Mouse (Mus musculus): ENCODE data around the gene Cngb1.

Gene Cngb1

DNA sequence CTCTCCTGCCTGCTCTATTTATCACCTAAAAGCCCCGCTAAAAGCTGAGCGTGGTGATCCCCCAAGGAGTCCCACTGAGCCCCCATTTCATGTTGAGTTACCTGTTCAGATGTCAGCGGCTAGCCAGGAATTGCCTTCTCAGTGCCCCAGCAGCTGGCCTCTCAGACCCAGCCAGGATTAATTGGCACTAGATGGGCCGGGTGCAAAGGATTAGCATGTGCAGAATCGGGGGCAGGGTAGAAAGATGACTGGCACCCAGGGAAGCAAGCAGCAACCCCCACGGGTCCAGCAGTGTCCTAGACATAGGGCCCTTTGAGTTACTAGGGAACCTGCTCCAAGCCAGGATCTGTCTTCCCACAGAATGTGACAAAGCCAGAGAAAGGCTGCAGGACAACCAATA lies at the start of gene Cngb1:
Gene Cngb1, minus strand, starts transcription at position 155 of the 400 bp plus-strand sequence.
- DNase-seq, result no peak

DNA sequence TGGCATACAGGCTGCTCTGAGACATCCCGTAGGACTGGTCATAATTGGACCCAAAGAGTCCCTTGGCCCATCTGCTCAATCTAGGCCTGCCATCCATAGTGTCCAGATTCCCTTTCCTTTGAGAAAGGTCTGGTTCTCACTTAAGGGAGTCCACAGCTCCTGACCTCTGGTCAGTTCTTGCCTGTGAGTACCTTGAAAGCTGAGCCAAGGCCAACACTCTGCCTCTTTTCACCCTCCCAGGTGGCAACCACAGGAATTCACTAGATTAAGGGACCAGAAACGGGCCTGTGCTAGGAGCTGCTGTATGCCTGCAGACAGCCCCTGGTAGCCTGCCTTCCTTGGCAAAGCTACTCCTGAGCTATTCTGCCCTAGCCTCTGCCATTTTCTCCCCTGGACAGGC lies 48.2 kb upstream of the Cngb1 start:
- no peak for DNase-seq

DNA sequence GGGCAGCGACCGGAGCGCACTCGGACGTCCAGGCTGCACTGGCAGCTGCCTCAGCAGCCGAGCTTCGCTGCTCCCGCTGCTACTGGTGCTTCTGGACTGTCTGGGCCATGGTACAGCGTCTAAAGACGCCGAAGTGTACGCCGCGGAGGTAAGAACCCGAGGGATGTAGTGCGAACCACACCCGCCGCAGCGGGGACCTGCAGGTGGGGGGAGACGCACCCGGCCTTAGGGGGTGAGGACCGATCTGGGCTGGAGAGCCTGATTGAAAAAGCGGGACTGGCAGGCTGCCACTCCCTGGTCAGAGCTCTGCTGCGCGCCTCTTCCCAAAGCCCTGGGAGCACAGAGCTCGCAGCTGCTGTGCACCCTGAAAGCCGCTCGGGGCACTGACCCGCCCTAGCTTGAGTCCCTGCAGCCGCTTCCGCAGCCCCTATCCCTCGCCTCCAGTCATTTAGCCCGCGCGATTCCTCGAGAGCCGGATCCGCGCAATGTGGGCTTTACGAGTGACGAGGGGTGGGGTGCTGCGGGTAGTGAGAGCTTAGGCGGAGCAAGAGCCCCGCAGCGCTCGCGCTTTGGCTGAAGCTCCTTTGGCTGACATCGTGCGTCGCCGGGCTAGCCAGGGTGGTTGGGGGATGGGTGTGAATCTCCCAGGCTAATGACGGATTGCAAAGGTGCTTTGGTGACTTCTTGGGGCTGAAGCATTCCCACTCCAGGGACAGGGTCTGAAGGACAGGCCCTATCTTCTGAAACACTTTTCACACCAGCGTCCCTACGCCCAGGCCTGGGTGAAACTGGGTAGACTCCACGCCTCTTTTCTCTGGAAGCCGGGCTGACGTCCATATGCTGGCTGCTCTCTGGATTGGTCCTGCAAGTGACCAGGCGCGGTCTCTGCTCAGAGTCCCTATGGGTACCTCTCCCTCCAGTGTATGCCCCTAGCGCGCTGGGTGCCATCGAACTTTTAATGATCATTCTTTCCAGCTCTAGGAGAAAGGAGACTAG lies 46.8 kb upstream of the Cngb1 start:
- peak; percentile 53 for DNase-seq

DNA sequence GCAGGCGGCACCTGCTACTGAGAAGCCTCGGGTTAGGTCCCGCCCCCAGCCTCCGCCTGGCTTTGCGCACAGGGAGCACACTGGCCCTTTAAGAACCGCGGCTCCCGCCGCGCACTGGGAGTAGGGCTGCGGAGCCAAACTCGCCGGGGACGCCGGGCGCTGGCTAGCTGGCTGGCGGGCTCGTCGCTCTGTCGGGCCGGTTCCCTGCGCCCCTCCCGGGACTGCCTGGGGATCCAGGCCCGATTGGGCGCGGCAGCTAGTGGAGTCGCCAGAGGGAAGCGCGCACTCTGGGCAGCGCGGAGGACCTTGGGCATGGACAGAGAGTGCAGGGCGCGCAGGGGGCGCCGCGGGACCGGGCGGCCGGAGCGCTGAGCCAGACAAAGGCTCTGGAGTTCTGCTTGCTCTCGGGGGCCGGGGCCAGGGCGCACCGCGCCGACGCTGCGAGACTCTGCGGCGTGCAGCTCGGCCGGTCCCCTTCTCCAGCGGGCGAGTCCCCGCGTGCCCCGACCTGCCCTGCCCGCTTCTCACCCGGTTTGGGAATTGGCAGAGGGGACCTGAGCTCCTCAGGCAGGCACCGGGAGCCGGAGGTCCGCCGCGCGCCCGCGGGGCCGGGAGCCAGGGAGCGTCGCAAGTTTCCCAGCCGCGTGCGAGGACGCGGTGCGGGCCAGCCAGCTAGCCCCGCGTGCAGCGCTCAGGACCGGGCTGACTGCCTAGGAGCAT lies 45.9 kb upstream of the Cngb1 start, which contains the start of gene Mmp15:
Gene Mmp15, plus strand, starts transcription at position 118 of the 720 bp plus-strand sequence.
- peak; percentile 80 for DNase-seq

DNA sequence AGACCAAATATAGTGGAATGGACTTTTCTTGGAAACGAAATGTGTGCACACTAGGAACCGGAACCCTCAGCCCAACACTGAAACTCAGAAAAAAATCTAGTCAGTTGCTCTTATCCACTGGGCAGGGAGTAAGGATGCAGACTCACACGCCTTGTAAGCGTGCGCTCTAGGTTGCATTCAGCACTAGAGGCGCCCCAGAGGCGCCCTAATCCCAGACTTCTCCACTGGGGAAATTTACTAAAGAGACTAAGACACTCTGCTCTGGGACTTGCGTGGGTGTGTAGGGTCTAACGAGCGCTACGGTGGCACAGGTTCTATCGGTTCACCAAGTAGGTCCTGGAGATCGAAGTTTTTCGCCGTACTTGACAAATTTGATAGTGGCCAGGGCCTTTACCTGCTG lies 45.1 kb upstream of the Cngb1 start:
- no peak for DNase-seq

DNA sequence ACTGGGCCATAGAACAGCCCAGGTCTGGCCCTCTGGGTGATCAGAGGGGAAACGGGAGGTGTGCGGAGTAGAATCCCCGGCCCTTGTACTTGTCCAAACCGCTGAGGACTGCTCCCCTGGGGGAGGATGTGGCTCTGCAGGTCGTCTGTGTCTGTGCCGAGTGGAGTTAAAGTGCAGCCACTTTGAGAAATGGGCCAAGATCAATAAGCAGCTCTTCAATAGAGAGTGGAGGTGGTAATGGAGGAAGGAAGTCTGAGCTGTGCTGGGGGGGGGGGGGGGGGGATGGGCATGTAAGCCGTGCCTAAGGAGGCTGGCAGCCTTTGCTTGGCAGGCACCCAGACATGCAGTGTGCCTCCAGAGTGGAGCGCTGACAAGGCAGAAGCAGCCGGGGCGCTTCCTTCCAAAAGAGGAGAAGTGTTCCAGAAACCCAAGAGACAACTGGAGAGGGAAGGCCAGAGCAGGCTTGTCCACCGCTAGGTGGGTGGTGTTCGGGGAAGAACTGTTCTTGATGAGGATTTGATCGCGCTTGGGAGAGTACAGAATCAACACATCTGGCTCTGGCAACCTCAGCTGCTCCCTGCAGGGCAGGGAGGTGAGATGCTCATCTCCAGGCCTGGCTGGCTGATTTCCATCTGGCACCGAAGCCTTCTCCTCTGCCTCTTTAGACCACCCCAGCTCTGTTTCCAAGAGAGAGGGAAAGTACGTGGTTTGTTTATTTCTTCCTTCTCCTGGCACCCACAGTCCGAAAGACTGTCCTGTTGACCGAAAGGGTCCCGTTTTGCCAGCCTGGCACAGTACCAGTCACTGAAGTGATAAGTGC lies 42.6 kb upstream of the Cngb1 start:
- peak; percentile 75 for DNase-seq

DNA sequence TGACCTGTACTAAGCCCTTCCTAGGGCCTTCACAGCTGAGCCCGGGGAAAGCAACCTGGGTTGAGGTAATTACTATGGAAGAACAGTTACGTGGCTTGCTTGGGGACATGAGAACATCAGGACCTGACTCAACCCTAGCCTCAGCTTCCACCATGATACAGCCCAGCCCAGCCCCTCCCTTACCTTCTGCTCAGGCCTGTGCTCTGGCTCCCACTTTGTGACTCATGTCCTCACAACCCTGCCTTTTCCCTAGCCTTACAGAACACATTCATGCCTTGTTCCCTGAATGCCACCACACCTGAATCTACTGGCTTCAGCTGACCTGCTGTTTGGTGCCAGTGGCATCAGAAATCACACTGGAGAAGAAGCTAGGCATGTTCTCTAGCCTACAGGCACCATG lies 42.0 kb upstream of the Cngb1 start:
- no peak for DNase-seq

DNA sequence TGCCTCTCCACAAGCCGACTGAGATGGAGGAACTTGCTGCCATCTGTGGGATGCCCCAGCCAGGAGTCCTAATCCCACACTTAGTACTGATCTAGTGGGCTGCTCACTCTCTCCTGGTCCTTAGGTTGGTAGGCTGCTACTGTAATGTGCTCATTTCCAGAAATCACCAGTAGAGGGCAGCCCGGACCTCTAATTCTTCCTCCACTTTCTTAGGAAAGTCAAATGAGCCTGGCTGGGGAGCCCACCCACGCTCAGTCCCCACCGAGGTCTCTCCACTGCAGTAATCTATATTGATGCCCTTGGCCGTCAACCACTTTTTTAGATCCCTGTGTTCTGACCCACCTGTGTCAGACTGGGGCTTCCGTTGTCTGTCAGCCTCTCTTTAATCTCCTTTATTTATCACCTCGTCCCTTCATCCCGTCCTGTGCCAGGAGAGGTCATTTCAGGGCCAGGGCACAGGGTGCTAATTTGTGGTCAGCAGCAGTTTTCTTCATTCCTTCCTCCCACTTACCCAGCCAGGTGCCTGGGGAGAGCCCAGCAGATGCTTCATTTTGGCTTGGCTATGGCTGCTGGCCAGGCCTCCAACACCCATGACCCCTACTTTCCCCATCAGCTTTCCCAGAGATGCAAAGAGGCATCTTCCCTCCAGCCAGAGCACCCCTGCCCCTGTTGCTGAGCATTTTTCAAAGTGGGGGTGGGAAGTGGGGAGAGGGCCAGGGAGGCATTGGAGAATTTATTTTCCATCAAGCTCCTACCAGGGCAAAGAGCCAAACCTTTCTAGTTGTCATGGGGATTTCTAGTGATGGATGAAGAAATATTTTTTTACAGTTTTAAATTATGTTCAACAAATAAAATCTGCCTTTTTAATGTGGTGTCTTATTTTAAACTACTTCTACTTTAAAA lies 40.5 kb upstream of the Cngb1 start:
- DNase-seq, result peak; percentile 77

DNA sequence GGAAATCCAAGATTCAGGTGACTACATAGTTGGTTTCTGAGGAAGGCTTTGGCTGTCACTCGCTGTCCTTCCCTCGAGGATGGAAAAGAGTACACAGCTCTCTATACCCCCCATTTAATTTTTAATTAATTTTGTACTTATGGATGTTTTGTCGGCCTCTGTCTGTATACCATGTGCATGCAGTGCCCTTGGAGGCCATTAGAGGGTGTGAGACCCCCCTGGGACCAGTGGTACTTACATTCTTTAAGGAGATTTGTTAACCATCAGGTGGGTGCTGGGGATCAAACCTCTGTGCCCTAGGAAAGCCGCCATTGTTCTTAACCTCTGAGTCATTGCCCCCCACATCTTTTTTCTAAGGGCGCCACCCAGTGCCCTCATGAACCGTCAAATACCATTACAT lies 38.3 kb upstream of the Cngb1 start:
- DNase-seq, result no peak

DNA sequence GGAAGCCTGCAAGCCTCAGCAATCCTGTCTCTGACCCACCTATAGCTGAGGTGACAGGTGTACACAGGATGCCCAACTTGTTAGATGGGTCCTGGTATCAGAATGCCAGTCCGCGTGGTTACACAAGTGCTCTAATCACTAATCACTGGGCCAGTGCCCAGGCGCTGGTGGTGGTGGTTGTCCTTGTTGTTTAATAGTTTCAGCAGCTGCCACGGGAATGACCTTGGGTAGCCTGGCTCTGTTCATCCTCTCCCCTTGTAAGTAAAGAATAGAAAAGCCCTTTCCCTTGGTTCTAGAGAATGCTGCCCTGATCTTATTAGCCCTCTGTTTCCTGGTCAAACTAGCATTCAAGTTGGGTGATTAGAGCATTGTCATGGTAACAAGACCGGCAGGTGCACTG lies 35.3 kb upstream of the Cngb1 start:
- no peak for DNase-seq

DNA sequence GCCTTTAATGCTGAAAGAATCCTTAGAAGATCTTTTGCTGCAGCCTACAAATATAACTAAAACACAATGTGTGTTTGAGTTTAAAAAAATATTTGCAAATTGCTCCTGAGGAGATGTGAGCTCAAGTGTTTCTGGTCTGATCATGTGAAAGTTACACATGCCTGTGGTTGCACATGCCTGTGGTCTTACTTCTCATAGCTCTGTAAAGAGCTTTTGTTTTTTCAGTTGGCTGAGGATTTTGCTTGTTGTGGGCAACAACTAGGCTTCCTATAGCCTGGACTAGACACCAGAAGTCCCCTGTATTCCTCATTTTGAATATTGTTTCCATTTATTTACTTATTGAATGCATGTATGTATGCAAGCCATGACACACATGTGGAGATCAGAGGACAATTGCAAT lies 30.0 kb upstream of the Cngb1 start:
- no peak for DNase-seq

DNA sequence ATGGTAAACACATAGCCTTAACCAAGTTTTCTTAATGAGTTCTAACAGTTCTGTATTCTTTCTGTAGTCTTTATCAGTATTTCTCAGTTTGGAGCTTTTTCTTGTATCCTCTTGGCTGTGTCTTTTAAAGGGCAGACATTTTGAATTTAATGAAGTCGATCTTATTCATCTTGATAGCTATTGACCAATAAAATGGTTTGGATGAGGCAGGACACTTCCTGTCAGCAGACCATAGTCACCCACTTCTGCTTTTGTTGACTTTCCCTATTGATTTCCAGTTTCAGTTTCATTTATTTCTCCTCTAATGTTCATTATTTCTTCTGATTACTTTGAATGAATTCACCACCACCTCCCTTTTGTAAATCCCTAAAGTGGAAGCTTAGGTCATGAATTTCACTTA lies 29.3 kb upstream of the Cngb1 start:
- no peak for DNase-seq

DNA sequence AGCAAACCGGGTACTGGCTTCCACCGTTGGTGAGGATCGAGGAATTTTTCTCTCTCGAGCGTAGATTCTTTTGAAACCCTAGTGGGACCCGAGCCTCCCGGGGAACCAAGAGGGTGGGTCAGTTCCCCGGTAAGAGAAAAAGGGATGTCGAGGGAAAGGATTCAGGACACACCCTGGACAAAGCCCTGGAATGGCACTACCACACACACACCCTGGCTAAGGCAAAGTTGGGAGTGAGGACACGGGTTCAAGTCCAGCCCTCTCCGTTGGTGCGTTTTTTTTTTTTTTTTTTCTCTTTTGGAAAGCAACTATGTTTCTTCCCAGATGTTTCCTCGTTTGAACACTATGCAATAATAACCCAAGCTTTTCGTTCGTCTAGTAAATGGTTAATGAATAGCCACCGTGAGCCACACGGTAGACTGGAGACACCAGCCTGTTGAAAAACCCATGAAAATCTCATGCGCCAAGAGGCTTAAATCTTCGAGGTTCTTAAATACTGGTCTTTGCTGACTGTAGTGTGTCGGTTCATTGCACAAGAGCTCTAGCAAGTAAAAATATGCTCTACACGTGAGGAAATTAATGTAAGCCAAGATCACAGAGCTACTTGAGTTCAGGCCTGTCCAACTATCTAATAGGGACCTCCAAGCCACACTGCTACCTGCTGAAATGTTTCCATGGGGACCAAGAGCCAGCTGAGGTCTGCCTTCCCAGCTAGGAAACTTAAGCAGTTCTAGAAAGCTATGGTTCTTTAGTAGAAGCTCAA lies 26.2 kb upstream of the Cngb1 start:
- DNase-seq, result peak; percentile 34

DNA sequence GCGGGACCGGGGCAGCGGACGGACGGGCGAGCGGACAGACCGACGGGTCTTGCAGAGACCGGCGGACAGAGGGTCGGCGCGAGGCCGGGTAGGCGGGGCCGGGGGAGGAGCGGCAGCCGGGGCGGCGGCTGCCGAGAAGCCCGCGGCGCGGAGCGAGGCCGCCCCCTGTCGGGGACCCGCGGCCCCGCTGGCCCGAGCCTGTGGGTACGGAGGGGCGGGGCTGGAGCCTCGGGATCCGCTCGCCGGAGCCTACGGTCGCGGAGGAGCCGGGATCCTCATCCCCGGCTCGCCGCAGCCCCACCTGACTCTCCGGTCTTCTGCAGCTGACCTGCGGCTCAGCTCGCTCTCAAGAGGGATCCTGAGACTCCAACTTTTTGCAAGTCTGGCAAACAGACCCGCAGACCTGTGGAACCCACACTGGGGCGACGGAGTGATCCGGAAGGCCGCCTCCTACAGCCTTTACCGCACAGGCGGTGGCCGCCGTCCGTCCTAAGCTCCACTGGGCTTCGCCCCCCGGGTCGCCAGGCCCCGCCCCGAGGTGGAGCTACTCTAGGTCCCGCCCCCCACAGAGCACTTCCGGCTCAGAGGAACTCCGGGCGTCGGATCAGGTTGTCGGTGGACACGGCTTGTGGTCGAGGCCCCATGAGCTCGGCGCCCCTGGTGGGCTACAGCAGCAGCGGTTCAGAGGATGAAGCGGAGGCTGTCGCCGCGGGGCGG lies 25.5 kb upstream of the Cngb1 start, which contains the start of the genes Zfp319 and Usb1:
Gene Zfp319, minus strand, starts transcription at position 231 of the 717 bp plus-strand sequence.
Gene Usb1, plus strand, starts transcription at position 565 of the 717 bp plus-strand sequence.
- DNase-seq, result peak; percentile 96

DNA sequence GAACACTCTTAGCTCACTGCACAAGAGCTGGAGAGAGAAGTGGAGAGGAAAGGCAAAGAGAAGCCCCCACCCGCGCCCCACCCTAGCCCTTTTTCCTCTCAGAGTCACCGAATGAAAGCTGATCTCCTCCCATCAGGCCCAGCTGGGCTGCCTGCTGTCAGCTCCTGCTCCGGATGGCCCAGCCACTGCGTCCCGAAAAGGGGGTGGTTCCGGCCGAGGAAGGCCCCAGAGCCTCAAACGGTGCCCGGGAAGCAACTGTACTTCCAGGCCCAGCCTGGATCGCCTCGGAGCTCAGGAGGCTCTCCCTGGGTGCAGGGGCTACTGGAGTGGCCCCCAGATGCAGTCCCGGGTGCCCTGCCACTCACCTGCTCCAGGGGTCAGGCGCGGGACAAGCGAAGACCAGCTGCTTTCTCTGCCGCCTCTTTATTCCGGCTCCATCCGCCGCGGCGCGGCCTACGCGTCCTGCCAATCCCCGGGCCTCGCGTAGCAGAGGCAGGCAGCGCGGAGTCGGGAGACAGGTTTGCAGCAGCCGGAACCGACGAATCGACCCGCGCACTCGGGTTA lies 24.9 kb upstream of the Cngb1 start:
- DNase-seq, result no peak

DNA sequence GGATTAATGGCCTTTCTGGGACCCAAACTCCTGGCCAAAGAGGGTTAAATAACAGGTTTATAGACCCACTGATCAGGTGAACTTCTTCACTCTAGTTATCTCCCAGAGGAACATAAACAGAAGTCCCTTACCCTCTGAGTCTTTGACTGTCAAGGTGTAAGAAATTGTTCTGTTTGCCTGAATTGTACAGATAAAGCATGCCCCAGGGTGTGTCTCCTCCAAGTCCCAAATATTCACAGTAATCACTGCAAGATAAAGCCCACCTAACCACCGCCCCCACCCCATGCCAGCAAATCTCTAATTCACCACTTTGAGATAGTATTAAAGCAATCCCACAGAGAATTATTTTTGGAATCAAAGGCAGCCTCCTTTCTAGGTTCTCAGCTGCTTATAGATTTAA lies 24.0 kb upstream of the Cngb1 start:
- no peak for DNase-seq

DNA sequence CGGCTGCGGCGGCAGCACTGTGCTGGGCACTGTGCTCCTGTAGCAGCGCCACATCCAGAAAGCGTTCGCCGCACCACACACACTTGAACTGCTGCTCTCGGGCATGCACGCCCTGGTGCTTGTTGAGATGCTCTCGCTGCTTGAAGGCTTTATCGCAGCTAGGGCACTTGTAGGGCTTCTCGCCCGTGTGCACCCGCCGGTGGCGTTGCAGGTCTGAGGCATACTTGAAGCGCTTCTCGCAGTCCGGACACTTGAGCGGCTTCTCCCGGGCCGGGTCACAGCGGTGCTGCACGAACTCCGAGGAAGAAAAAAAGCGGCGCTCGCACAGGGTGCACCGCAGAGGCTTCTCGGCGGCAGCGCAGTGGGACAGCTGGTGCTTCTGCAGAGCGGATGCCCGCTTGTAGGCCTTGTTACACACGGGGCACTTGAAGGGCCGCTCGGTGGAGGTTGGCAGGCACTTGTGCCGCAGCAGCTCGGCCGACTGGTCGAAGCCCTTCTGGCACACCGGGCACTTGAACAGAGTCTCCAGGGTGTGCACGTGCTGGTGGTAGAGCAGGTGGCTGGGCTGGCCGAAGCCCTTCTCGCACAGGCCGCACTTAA lies 21.6 kb upstream of the Cngb1 start:
- DNase-seq, result no peak

DNA sequence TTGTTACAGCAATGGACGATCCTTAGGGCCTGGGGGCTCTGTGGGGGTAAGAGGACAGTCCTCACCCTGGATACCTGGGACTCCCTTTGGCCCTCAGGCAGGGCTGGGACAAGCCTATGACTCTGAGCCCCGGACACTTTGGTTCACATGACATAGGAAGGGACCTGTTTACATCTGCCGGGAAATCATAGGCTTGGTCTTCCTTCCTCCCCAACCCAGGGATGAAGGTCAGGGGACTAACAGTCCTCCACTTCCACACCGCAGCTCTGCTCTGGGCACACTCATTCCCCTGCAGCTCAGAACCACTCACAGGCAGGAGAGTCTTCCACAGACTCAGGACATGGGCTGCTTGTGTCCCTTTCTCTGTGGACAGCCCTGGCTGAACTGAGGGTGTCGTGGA lies 20.4 kb upstream of the Cngb1 start:
- DNase-seq, result no peak

DNA sequence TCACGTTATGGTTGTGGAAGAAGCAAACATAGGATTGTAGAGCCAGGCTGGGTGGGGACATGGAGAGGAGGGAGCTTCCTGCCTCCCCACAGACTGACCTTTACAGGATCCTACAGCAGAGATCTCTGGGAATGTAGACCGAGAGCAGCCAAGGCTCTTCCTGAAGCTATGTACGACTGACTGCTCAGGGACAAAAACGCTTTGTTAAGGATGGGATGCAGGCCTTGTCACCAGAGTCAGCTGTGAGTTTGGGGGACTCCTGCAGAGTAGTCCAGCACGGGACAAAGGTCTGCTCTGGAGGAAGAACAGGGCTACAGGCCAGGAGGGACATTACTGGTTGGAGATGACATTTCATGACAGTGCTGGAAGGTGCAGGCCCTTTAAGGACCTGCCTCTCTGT lies 18.3 kb upstream of the Cngb1 start:
- no peak for DNase-seq

Measured in kidney, postnatal 14 days (tissue).